Mouse (Mus musculus) liver, adult 2 months (tissue): ENCODE measurements around the gene Tmem214. TPM values are rescaled to one million over a fixed set of nuclear protein-coding genes. Genes with fewer than 3 reads are reported as not detected.

Source experiments
- DNase-seq: peaks from one replicate; pipeline ENCODE4 v3.0.0-alpha.2; 2011; ENCODE audit warnings: low read depth, low spot score; ENCODE audit errors: extremely low read depth
- H3K27ac ChIP-seq: fragments of 200-500 bp; replicated peaks from 2 replicates; pipeline ENCODE4 v1.5.1; 2012; ENCODE audit warnings: low read depth, mild to moderate bottlenecking, control low read depth, inconsistent platforms, low read length; ENCODE audit not compliant: insufficient read depth
- H3K27me3 ChIP-seq: fragments of 200-500 bp; 2 replicates; pipeline ENCODE4 v1.6.1; 2012; ENCODE audit warnings: mild to moderate bottlenecking, moderate library complexity, low read length, inconsistent platforms; ENCODE audit not compliant: control insufficient read depth, insufficient read depth
- H3K36me3 ChIP-seq: fragments of 200-500 bp; 2 replicates; pipeline ENCODE4 v1.6.1; 2012; ENCODE audit warnings: low read length, inconsistent platforms; ENCODE audit not compliant: control insufficient read depth, insufficient read depth
- H3K4me1 ChIP-seq: fragments of 200-500 bp; 2 replicates; pipeline ENCODE4 v1.6.1; 2011; ENCODE audit warnings: low read length; ENCODE audit not compliant: control insufficient read depth, insufficient read depth
- H3K4me3 ChIP-seq: fragments of 200-500 bp; 2 replicates; pipeline ENCODE4 v1.5.1; 2011; ENCODE audit warnings: low read depth, mild to moderate bottlenecking, control low read depth, low read length, moderate library complexity; ENCODE audit not compliant: insufficient read depth
- H3K79me2 ChIP-seq: fragments of 200-500 bp; 2 replicates; pipeline ENCODE4 v1.6.1; 2012; ENCODE audit warnings: inconsistent platforms, mild to moderate bottlenecking, low read length, moderate library complexity; ENCODE audit not compliant: control insufficient read depth, insufficient read depth
- H3K9ac ChIP-seq: fragments of 200-500 bp; 2 replicates; pipeline ENCODE4 v1.6.1; 2012; ENCODE audit warnings: low read depth, mild to moderate bottlenecking, control low read depth, inconsistent platforms, low read length
- CTCF ChIP-seq: fragments of 200-500 bp; IDR thresholded peaks from 2 replicates; pipeline ENCODE4 v1.5.1; 2011; ENCODE audit warnings: low read depth, low read length, control low read depth
- POLR2A ChIP-seq: fragments of 200-500 bp; IDR thresholded peaks from 2 replicates; pipeline ENCODE4 v1.6.1; 2011; ENCODE audit warnings: low read length, control low read depth; ENCODE audit not compliant: insufficient read depth; ENCODE audit errors: extremely low read depth
- WGBS: fragments of 180-500 bp; shearing (Covaris S2); methylation state at CpG from one replicate; pipeline ENCODE4 v1.1.7; 2018; 5-methylcytosine and 5-hydroxymethylcytosine counted together
- polyA plus RNA-seq: library from polyadenylated mRNA; depleted of rRNA; stranded (reverse); fragments of >200 nt; gene quantifications from 2 replicates; pipeline ENCODE4 v1.2.3, GENCODE M21; 2012; rRNA removed
- total RNA-seq: library from RNA; depleted of rRNA; stranded (reverse); fragments of >200 nt; gene quantifications from 2 replicates; pipeline ENCODE4 v1.2.3, GENCODE M21; 2014; rRNA removed

The Tmem214 gene
- total and polyA plus RNA-seq, 2 experiments, result 27.9 to 89.2 TPM

DNA sequence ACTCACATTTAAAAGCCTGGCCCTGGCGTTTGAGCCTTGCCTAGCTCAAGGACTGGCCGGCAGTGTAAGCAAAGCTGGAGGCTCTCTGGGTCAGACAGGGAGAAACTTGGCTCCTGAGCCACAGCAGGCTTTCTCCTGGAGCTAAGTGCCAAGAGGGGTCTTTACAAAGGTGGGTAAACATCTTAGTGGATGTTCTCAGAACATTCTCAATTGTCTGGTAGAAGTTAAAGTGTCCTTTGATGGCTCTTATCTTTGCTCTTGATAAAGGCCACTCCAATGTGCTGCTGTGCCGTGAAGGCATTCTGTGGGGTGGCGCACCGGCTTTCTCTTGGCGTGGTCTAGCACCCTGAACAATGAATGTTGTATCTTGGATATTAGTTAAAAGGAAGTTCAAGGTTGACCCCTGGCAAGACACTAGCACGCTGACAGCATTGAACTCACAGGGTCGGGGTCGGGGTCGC lies 54.8 kb downstream of the Tmem214 start:
- Histone ChIP-seq H3K27ac (peak overlapping the region; percentile 83), H3K36me3 (peaks cover 8% of the 10 kb centered on the region; the same call in 1 of the 2 replicates), H3K9ac (peak overlapping the region; percentile 85), H3K79me2 (peaks cover 4% of the 10 kb centered on the region; the same call in 1 of the 2 replicates), H3K27me3 (no peaks in the 10 kb centered on the region), H3K4me3 (peak overlapping the region; percentile 65), H3K4me1 (peaks cover 42% of the 10 kb centered on the region)
- DNase-seq, result peak; percentile 56
- 6% methylated on average over 10 of the region's 10 CpGs for WGBS
- no peak for TF ChIP-seq POLR2A
- TF ChIP-seq CTCF, result no peak

DNA sequence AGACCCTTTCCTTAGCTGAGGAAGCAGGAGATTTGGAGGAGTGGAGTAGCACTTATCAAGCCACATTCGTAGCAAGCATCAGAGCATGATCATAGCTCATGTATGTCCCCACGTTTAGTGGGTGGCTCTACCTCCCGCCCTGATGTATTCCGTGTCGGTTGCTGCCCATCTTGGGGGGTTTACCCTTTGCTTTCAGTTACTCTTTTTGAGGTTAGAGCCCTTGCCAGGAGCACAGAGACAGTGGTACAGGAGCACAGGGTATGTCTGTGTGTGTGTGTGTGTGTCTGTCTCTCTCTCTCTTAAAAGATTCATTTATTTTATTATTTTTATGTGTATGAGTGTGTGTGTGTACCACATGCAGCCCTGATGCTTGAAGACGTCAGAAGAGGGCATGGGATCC lies 55.3 kb downstream of the Tmem214 start:
- WGBS, result 12% methylated on average over 6 of the region's 6 CpGs

DNA sequence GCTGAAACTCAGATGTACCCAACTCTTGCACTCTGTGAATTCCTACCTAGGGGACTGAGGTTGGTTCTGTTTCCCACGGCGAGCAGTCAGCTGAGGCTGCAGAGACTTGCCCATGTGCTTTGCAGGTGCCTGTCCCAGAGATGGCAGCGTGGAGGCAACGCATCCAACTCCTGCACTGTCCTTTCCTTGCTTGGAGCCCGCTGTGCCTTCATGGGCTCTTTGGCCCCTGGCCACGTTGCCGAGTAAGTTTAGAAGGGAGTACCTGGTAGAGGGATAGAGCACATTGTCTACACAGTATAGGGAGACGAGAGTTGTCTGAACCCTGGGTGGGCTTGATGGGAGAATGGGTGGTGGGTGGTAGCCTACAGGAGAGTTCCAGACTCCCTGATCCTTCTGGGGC lies 56.8 kb downstream of the Tmem214 start:
- Histone ChIP-seq H3K27me3 (no peaks in the 10 kb centered on the region), H3K4me3 (peak overlapping the region; percentile 34), H3K4me1 (peaks cover 43% of the 10 kb centered on the region), H3K9ac (peak overlapping the region; percentile 45), H3K79me2 (peaks cover 4% of the 10 kb centered on the region; the same call in 1 of the 2 replicates), H3K27ac (peak overlapping the region; percentile 83), H3K36me3 (peaks cover 23% of the 10 kb centered on the region; the same call in 1 of the 2 replicates)
- WGBS, result 28% methylated on average over 8 of the region's 8 CpGs
- TF ChIP-seq CTCF, result no peak
- no peak for TF ChIP-seq POLR2A
- DNase-seq, result peak; percentile 57

More for the DNA sequence above, 55.3 kb downstream of the Tmem214 start:
- peaks cover 4% of the 10 kb centered on the region; the same call in 1 of the 2 replicates for H3K79me2 ChIP-seq
- peaks cover 9% of the 10 kb centered on the region; the same call in 1 of the 2 replicates for H3K36me3 ChIP-seq
- DNase-seq, result no peak
- peak overlapping the region; percentile 83 for H3K27ac ChIP-seq
- peak overlapping the region; percentile 85 for H3K9ac ChIP-seq
- peaks cover 43% of the 10 kb centered on the region for H3K4me1 ChIP-seq
- no peaks in the 10 kb centered on the region for H3K27me3 ChIP-seq
- peak overlapping the region; percentile 65 for H3K4me3 ChIP-seq
- TF ChIP-seq CTCF (no peak), POLR2A (no peak)

DNA sequence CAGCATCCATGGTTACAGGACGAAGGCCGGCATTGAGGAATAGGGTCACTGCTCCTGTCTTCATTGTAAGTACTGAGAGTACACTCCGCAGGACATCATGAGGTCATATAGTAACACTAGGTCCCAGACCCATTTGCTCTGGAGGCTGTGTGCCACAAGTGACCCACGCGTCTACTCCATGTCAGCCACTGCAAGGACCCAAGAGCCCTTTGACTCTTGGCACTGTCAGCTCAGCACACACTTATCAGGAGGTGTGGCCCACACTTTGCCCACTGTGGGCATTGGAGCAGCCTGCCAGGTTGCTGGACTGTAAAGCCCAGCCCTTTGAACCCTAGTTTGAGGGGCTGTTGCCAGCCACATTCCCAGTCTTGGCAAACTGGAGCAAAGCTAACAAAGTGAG lies 57.4 kb downstream of the Tmem214 start:
- TF ChIP-seq POLR2A (no peak), CTCF (no peak)
- Histone ChIP-seq H3K4me1 (peaks cover 37% of the 10 kb centered on the region), H3K36me3 (peaks cover 23% of the 10 kb centered on the region; the same call in 1 of the 2 replicates), H3K9ac (peak overlapping the region; percentile 45; the same call in 1 of the 2 replicates), H3K27ac (peak overlapping the region; percentile 83), H3K79me2 (peaks cover 4% of the 10 kb centered on the region; the same call in 1 of the 2 replicates), H3K27me3 (no peaks in the 10 kb centered on the region), H3K4me3 (no peak overlapping the region)
- WGBS, result 28% methylated on average over 5 of the region's 5 CpGs
- peak; percentile 100 for DNase-seq

DNA sequence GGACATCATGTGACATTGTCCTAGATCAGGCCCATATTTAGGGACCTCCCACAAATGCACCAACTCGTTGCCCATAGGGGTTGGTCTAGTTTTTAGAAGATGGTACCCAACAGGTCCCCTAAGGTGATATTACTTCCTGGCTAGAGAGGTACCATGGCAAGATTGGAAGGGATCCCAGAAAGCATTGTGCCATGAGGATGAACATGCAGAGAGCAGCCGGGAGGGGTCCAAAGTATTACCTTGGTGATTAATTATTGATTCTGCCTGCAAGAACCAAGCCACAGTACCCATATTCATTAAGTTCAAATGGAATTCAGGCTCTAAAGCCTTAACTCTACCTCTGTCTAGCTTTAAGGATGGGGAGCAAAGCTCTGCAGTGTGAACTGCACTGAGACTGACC lies 58.3 kb downstream of the Tmem214 start:
- Histone ChIP-seq H3K4me1 (peaks cover 29% of the 10 kb centered on the region), H3K27ac (peak overlapping the region; percentile 67), H3K27me3 (no peaks in the 10 kb centered on the region), H3K9ac (peak overlapping the region; percentile 17), H3K36me3 (peaks cover 26% of the 10 kb centered on the region; the same call in 1 of the 2 replicates), H3K79me2 (peaks cover 4% of the 10 kb centered on the region; the same call in 1 of the 2 replicates), H3K4me3 (no peak overlapping the region)
- DNase-seq, result peak; percentile 97
- no peak for TF ChIP-seq POLR2A
- no peak for TF ChIP-seq CTCF
- WGBS, result 16% methylated on average over 2 of the region's 2 CpGs

DNA sequence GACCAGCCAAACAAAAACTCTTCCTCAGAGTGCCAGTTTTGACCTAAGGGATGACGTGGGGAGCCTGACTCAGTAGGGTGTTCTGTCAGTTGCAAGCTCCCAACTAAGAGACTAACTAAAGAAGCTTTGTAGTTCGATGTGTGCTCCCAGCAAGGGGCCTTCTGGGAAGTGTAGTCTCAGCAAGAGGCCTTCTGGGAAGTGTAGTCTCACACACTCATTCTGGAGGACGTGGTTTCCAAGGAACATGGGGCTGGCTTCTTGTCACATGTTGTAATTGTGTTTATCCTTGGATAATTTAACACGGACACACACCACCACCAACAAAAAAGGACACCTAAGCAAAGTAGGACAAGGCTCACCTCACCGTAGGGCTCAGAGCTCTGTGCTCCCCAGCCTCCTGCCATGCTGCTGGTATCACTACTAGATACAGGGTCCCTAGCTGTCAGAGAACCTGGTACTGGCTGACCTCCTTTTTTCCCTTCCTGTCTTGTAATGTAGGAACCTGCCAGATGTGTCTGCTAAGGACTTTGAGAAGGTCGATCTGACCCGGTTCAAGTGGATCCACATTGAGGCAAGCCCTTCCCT lies 60.2 kb downstream of the Tmem214 start:
- TF ChIP-seq POLR2A (no peak), CTCF (no peak)
- Histone ChIP-seq H3K27me3 (no peaks in the 10 kb centered on the region), H3K4me1 (peaks cover 29% of the 10 kb centered on the region), H3K27ac (no peak overlapping the region; the same call in 1 of the 2 replicates), H3K4me3 (no peak overlapping the region), H3K79me2 (peaks cover 4% of the 10 kb centered on the region; the same call in 1 of the 2 replicates), H3K36me3 (peaks cover 33% of the 10 kb centered on the region; the same call in 1 of the 2 replicates), H3K9ac (no peak overlapping the region)
- 50% methylated on average over 7 of the region's 7 CpGs for WGBS
- DNase-seq, result no peak

Other genes with a start within 250 kb of the Tmem214 start
- gene Slc35f6, start 220.1 kb upstream of the Tmem214 start, total RNA-seq, result 16.2 and 19.0 TPM in 2 replicates
- 44.3 and 55.4 TPM in 2 replicates for gene Slc35f6, start 220.1 kb upstream of the Tmem214 start, polyA plus RNA-seq
- gene Cenpa, start 201.2 kb upstream of the Tmem214 start, total RNA-seq, result 5.3 and 6.8 TPM in 2 replicates
- 5.7 and 8.0 TPM in 2 replicates for gene Cenpa, start 201.2 kb upstream of the Tmem214 start, polyA plus RNA-seq
- not detected in 2 replicates for gene Dpysl5, start 156.4 kb upstream of the Tmem214 start, total RNA-seq
- gene Dpysl5, start 156.4 kb upstream of the Tmem214 start, polyA plus RNA-seq, result 0.06 TPM in 2 replicates
- 5.7 and 9.1 TPM in 2 replicates for gene Mapre3, start 53.4 kb upstream of the Tmem214 start, total RNA-seq
- 33.1 and 48.5 TPM in 2 replicates for gene Mapre3, start 53.4 kb upstream of the Tmem214 start, polyA plus RNA-seq
- 2.7 and 4.6 TPM in 2 replicates for gene Agbl5, start 20.7 kb downstream of the Tmem214 start, total RNA-seq
- gene Agbl5, start 20.7 kb downstream of the Tmem214 start, polyA plus RNA-seq, result 4.3 and 7.5 TPM in 2 replicates
- 76.2 and 88.6 TPM in 2 replicates for gene Ost4, start 39.8 kb downstream of the Tmem214 start, total RNA-seq
- 167 and 196 TPM in 2 replicates for gene Ost4, start 39.8 kb downstream of the Tmem214 start, polyA plus RNA-seq
- 17.6 and 17.8 TPM in 2 replicates for gene Emilin1, start 45.4 kb downstream of the Tmem214 start, total RNA-seq
- gene Emilin1, start 45.4 kb downstream of the Tmem214 start, polyA plus RNA-seq, result 27.8 and 31.5 TPM in 2 replicates
- 288 and 405 TPM in 2 replicates for gene Khk, start 53.4 kb downstream of the Tmem214 start, total RNA-seq
- 650 and 735 TPM in 2 replicates for gene Khk, start 53.4 kb downstream of the Tmem214 start, polyA plus RNA-seq
- gene Cgref1, start 77.6 kb downstream of the Tmem214 start, total RNA-seq, result 0.60 and 0.74 TPM in 2 replicates
- 0.28 and 0.34 TPM in 2 replicates for gene Cgref1, start 77.6 kb downstream of the Tmem214 start, polyA plus RNA-seq
- 62.0 and 91.0 TPM in 2 replicates for gene Preb, start 92.3 kb downstream of the Tmem214 start, total RNA-seq
- 279 and 433 TPM in 2 replicates for gene Preb, start 92.3 kb downstream of the Tmem214 start, polyA plus RNA-seq
- gene Tcf23, start 100.7 kb downstream of the Tmem214 start, total RNA-seq, result under 0.01 and 0.07 TPM in 2 replicates
- 0.06 TPM in 1 of 2 replicates, not detected in the other for gene Tcf23, start 100.7 kb downstream of the Tmem214 start, polyA plus RNA-seq
- 172 and 185 TPM in 2 replicates for gene Atraid, start 180.3 kb downstream of the Tmem214 start, total RNA-seq
- gene Atraid, start 180.3 kb downstream of the Tmem214 start, polyA plus RNA-seq, result 160 TPM in 2 replicates
- gene Slc5a6, start 180.9 kb downstream of the Tmem214 start, total RNA-seq, result 6.1 and 6.7 TPM in 2 replicates
- 15.5 and 16.2 TPM in 2 replicates for gene Slc5a6, start 180.9 kb downstream of the Tmem214 start, polyA plus RNA-seq
- 10.7 and 11.8 TPM in 2 replicates for gene Cad, start 186.8 kb downstream of the Tmem214 start, total RNA-seq
- 8.4 and 12.7 TPM in 2 replicates for gene Cad, start 186.8 kb downstream of the Tmem214 start, polyA plus RNA-seq
- gene Dnajc5g, start 238.3 kb downstream of the Tmem214 start, total RNA-seq, result not detected in 2 replicates
- not detected in 2 replicates for gene Dnajc5g, start 238.3 kb downstream of the Tmem214 start, polyA plus RNA-seq
- 0.37 and 0.60 TPM in 2 replicates for gene Slc30a3, start 240.2 kb downstream of the Tmem214 start, total RNA-seq
- 0.37 and 0.97 TPM in 2 replicates for gene Slc30a3, start 240.2 kb downstream of the Tmem214 start, polyA plus RNA-seq
- gene Trim54, start 248.7 kb downstream of the Tmem214 start, total RNA-seq, result 0.28 TPM in 1 of 2 replicates, not detected in the other
- not detected in 2 replicates for gene Trim54, start 248.7 kb downstream of the Tmem214 start, polyA plus RNA-seq